Mouse (Mus musculus): Measurements from ENCODE around the gene Rnf212.
"Not testable (repeated sequence)": the region's sequence is repeated elsewhere in the genome, so short reads cannot be mapped to it uniquely, and the experiment has no call there.

- TF ChIP-seq CTCF (IDR thresholded peaks at IDR 0.05; ENCODE audit: low read depth, low read length); POLR2A (IDR thresholded peaks at IDR 0.05; ENCODE audit: insufficient read depth, low read length); EP300 (IDR thresholded peaks at IDR 0.05; ENCODE audit: insufficient read depth, low read depth, low read length): not testable (repeated sequence)
Measured at GRCm38 (mm10) chr5:108795263-108795662, 20.5 kb upstream of the Rnf212 start, which contains the start of gene Tmed11.

Data from ES-Bruce4 (cell line).